Mouse (Mus musculus) urinary bladder, adult 18-20 months (tissue): ENCODE data around the gene Fgfr1op.
"Not testable (repeated sequence)": the region's sequence is repeated elsewhere in the genome, so short reads cannot be mapped to it uniquely, and the experiment has no call there.

Experiments
- DNase-seq, 2 experiments: peaks; one replicate each; pipeline ENCODE4 v3.0.0; 2022; ENCODE audit warnings: low spot score in 2 of 2, mixed read lengths in 2 of 2

Fgfr1op gene

GRCm38 (mm10) chr17:8170331-8170730, 5.0 kb downstream of the Fgfr1op start:
- no peak for DNase-seq

DNA sequence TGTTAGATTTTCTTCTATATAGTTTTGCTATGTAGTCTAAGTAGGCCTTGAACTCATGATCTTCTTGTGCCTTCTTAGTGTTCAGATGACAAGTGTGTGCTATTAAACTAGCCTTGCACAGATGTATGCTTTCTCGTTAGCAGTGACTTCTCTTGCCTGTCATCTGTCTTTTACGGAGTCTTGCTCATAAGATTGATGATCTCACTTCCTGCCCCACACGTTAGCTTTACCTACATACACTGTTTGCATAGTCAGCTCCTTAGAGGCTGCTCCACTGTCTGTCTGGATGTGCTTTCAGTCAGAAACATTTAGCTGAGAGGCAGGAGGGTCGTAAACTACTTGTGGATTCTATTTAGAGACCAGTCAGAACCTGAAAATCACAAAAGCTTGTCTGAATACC, 5.8 kb downstream of the Fgfr1op start:
- DNase-seq = no peak

GRCm38 (mm10) chr17:8177090-8177489, 11.8 kb downstream of the Fgfr1op start:
- DNase-seq = no peak

DNA sequence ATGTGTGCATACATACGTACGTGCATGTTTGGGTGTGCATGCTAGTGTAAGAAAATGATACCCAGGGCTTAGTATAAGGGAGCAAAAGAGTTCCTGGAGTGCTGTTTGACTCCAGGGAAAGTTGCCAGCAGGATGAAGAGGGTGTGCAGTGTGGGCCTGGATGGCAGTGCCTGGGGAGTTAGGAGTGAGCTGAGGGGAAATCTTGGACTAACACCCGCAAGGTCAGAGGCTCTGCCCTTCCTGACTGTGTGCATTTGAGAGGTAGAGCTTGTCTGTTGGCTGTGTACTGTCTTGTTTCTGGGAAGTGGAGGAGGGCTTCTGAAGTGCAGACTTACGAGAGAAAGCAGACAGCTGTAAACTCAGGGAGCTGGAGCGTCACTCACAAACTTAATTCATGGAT, 18.5 kb downstream of the Fgfr1op start:
- DNase-seq = no peak

DNA sequence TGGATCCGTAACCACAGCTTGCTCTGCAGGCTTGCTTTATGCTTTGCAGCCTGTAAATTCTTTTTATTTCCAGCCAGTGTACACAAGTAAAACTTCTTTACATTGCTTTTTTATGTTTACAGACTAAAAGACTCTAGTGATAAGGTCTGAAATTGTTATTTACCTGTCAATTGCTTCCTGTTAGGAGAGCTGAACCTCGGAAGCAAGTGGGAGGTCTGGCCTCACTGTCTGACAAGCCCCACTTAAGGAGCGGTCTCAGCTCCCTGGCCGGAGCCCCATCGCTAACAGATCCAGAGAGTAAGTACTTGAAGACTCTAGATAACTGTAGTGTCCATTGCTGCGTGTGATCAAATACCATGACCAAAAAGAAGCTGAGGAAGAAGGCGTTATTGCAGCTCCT, 18.9 kb downstream of the Fgfr1op start:
- no peak for DNase-seq

DNA sequence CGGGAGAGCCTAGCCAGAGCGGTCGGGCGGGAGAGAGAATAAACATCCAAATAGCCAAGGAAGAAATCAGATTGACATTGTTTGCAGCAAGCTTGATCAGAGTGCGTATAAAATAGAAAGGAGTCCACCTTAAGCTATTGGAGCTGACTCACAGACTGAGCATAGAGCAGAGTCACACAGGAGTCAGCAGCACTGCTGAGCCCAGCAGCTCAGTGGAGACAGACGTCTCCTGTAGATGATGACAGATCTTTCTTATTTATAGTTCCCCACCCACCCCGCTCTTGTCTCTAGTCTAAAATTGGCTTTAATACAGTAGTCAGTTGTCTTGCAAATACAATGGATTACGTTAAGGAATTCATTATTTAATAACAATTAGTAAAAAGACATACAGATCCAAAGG, 28.4 kb downstream of the Fgfr1op start:
- DNase-seq = no peak

DNA sequence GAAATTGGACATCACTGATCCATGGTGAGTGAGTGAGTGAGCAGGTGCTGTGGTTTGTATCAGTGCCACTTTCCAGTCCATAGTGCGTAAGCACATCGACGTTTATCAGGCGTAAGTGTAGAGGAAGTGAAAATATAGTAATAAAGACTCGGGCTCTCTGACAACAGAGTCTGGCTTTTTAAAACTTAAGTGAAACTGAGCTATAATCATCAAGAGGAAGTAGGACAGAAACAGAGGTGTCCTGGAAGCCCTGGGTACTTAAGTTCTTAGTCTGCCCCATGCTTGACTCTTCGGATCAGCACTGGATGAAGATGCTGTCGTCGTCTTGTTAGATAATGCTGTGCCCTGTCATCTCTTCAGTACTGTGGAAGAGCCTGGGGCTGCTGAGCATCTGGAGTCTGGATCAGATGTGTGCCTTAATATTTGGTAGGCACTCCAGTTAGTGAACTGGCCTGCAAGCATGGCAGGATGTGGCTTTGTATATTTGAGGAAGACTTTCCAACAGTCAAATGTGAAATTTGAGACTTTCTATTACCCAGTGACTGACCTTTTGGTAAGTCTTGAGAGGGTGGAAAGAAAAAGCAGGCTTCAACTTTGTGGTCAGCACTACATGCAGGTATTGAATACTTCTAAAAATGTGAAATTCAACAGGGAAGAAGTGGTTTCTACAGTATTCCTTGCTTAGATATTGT, 30.5 kb downstream of the Fgfr1op start:
- DNase-seq = no peak

- DNase-seq = no peak
Measured at GRCm38 (mm10) chr17:8197652-8198051, 32.4 kb downstream of the Fgfr1op start.

- DNase-seq = no peak
Measured at GRCm38 (mm10) chr17:8199067-8199935, 34.0 kb downstream of the Fgfr1op start.

GRCm38 (mm10) chr17:8199936-8200330, 34.6 kb downstream of the Fgfr1op start:
- no peak for DNase-seq

- no peak for DNase-seq
Measured at GRCm38 (mm10) chr17:8203487-8203886, 38.2 kb downstream of the Fgfr1op start.

DNA sequence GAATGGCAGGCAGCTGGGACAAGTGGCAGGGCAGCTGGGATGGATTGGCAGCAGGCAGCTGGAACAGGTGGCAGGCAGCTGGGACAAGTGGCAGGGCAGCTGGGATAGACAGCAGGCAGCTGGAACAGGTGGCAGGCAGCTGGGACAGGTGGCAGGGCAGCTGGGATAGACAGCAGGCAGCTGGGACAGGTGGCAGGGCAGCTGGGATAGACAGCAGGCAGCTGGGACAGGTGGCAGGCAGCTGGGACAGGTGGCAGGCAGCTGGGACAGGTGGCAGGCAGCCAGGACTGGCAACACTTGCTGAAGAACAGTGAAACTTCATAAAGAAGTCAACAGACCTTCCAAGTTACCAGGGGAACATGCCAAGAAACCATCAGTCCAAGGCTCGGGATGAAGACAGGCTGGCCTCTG, 39.9 kb downstream of the Fgfr1op start:
- DNase-seq = not testable (repeated sequence)

- no peak for DNase-seq
Measured at GRCm38 (mm10) chr17:8206691-8207090, 41.4 kb downstream of the Fgfr1op start.

- DNase-seq = no peak
Measured at GRCm38 (mm10) chr17:8209696-8210095, 44.4 kb downstream of the Fgfr1op start.

DNA sequence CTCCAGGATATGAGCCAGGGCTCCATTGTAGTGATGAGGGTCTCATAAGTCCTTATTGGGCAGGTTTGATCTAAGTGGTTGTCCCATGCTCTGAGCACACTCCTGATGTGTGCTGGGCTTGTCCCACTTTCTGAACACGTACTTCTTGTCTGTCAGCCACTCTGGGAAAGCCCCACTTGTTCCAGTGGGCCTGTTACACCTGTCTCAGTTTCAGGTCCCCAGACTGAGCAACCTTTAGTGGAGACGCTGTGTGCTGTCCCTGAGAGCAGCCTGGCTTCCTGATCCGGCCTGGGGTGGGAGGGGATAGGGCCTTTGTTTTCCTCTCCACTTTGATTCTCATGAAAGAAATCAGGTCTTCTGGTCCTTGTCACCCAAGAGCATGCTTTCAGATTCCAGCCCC, 44.9 kb downstream of the Fgfr1op start:
- DNase-seq = no peak

DNA sequence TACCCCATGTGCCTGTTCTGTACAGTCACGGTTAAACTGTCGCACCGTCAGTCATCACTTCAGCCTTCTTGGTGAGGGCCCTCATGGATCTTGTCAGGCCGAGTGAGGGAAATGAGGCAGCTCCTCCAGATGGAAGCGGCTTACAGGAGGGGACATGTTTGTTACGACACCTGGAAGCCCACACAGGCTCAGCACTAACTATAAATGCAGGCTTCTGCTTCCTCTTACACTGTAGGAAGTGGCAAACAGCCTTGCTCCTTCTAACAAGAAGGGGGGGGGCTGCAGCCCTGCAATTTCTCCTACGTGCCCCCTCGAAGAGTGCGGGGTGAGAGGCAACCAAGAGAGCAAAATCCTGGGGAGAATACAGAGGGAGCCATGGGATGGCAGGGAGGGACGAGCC, 45.4 kb downstream of the Fgfr1op start:
- DNase-seq = no peak

- DNase-seq = no peak
Measured at GRCm38 (mm10) chr17:8211399-8211798, 46.1 kb downstream of the Fgfr1op start.

GRCm38 (mm10) chr17:8214369-8214768, 49.1 kb downstream of the Fgfr1op start:
- no peak for DNase-seq

- no peak for DNase-seq
Measured at GRCm38 (mm10) chr17:8215016-8215745, 49.9 kb downstream of the Fgfr1op start.

DNA sequence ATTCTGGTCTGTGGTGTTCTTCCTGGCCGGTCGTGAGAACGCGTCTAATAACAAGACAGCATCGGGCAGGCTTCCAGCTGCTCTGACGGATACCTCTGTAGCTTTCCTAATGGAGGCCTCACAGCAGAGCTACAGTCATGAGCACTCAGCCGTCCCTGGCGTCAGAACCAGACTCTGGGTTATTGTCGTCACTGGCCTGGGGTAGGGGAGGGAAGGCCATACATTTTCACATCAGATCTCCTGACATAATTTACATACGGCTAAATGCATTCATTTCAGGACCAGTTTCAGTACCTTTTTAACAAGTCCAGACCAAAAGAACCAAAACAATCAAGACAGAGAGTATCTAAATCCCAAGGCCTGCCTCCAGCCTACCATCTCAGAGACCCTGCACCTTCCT, 57.9 kb downstream of the Fgfr1op start:
- no peak for DNase-seq

- DNase-seq = no peak
Measured at GRCm38 (mm10) chr17:8224072-8224471, 58.8 kb downstream of the Fgfr1op start.

GRCm38 (mm10) chr17:8225166-8225565, 59.9 kb downstream of the Fgfr1op start:
- DNase-seq = no peak
